In genomic region chr11:88639862-88640261, GRCm38 (mm10) we compare ENCODE assay signal across 16 mouse cellular contexts.
A peak's percentile ranks its signal among the peaks of the same experiment; 100 is the strongest.
DNase-seq lines count a peak whose midpoint lies in the region; ATAC-seq and TF ChIP-seq lines count a peak whose summit lies in the region.
"Had no signal": no experiment of that assay in that cellular context is flagged by ENCODE, and none has a peak within 500 bp of the region (broad histone marks: within the 10 kb centered on the region; RNA-seq: fewer than 3 reads in every experiment).

No protein-coding gene starts in this region.

- no peaks in the 10 kb centered on the region for H3K9me3 ChIP-seq in intestine, postnatal 0 days (ENCODE audit: control insufficient read depth)
- no peaks in the 10 kb centered on the region for H3K9me3 ChIP-seq in intestine, embryonic 16.5 days (ENCODE audit: control insufficient read depth, low read length)
- no peaks in the 10 kb centered on the region for H3K9me3 ChIP-seq in midbrain, postnatal 0 days (ENCODE audit: low read length)
- H3K9me3 ChIP-seq in midbrain, embryonic 13.5 days: no peaks in the 10 kb centered on the region
- H3K9me3 ChIP-seq: limb, embryonic 13.5 days had no signal

- peaks cover under 1% of the 10 kb centered on the region; the same call in 1 of the 2 replicates for H3K4me1 ChIP-seq in intestine, postnatal 0 days (replicated peaks; ENCODE audit: control insufficient read depth, insufficient read depth, low read length)
- peaks cover 23% of the 10 kb centered on the region for H3K4me1 ChIP-seq in intestine, embryonic 16.5 days (ENCODE audit: control insufficient read depth, insufficient read depth, low read length)
- peaks cover 4% of the 10 kb centered on the region; the same call in 1 of the 2 replicates for H3K4me1 ChIP-seq in midbrain, postnatal 0 days (ENCODE audit: insufficient read depth, low read length)
- H3K4me1 ChIP-seq in midbrain, embryonic 13.5 days (replicated peaks): peaks cover 71% of the 10 kb centered on the region

- ATAC-seq in intestine, postnatal 0 days: no peak
- ATAC-seq in intestine, embryonic 16.5 days: no peak
- no peak for ATAC-seq in midbrain, postnatal 0 days (ENCODE audit: low FRiP score)
- no peak for ATAC-seq in midbrain, embryonic 13.5 days
- ATAC-seq: Patski had no signal

- no peaks in the 10 kb centered on the region for H3K27me3 ChIP-seq in intestine, postnatal 0 days (replicated peaks; ENCODE audit: control insufficient read depth, insufficient read depth, low read length)
- H3K27me3 ChIP-seq in intestine, embryonic 16.5 days (replicated peaks; ENCODE audit: control insufficient read depth, insufficient read depth, low read length): no peaks in the 10 kb centered on the region
- H3K27me3 ChIP-seq in midbrain, postnatal 0 days (ENCODE audit: insufficient read depth, low read length): no peaks in the 10 kb centered on the region
- H3K27me3 ChIP-seq in midbrain, embryonic 13.5 days: no peaks in the 10 kb centered on the region
- no peaks in the 10 kb centered on the region for H3K27me3 ChIP-seq in splenic B cell, adult 2 months (ENCODE audit: control insufficient read depth, insufficient read depth, low read length, poor library complexity, severe bottlenecking)
- H3K27me3 ChIP-seq: limb, embryonic 13.5 days; Patski had no signal

- H3K4me3 ChIP-seq in gastrocnemius, adult 2 months: no peak overlapping the region
- no peak overlapping the region for H3K4me3 ChIP-seq in intestine, postnatal 0 days (ENCODE audit: low read depth, low read length)
- H3K4me3 ChIP-seq in intestine, embryonic 16.5 days (ENCODE audit: low read length): no peak overlapping the region
- H3K4me3 ChIP-seq in midbrain, postnatal 0 days (ENCODE audit: low read depth, low read length): no peak overlapping the region
- H3K4me3 ChIP-seq in midbrain, embryonic 13.5 days (replicated peaks): no peak overlapping the region
- H3K4me3 ChIP-seq: limb, embryonic 13.5 days had no signal

- no peak overlapping the region for H3K9ac ChIP-seq in intestine, postnatal 0 days (ENCODE audit: low read depth, low read length)
- no peak overlapping the region for H3K9ac ChIP-seq in intestine, embryonic 16.5 days (ENCODE audit: low read depth, low read length)
- no peak overlapping the region for H3K9ac ChIP-seq in midbrain, postnatal 0 days (replicated peaks; ENCODE audit: low read length, poor library complexity, severe bottlenecking)
- H3K9ac ChIP-seq in midbrain, embryonic 13.5 days (replicated peaks): no peak overlapping the region
- H3K9ac ChIP-seq: hindbrain, embryonic 14.5 days; limb, embryonic 13.5 days had no signal

- intact Hi-C loops in gastrocnemius, adult 2 months (cut with DNase I): no loop called here
- intact Hi-C loops in gastrocnemius, postnatal 36 days (cut with DNase I): no loop called here

- H3K4me2 ChIP-seq in intestine, postnatal 0 days (replicated peaks; ENCODE audit: low read depth): no peak overlapping the region
- no peak overlapping the region for H3K4me2 ChIP-seq in intestine, embryonic 16.5 days (ENCODE audit: low read depth, low read length)
- H3K4me2 ChIP-seq in midbrain, postnatal 0 days (ENCODE audit: low read depth, low read length, poor library complexity, severe bottlenecking): no peak overlapping the region
- no peak overlapping the region for H3K4me2 ChIP-seq in midbrain, embryonic 13.5 days (replicated peaks)
- H3K4me2 ChIP-seq: hindbrain, embryonic 14.5 days; limb, embryonic 13.5 days had no signal

- TF ChIP-seq CTCF in gastrocnemius, adult 2 months (IDR thresholded peaks at IDR 0.05): peak; percentile 35; the same call in 1 of the 2 replicates
- peak; percentile 45 for TF ChIP-seq CTCF in intestine, postnatal 0 days (IDR thresholded peaks at IDR 0.05; ENCODE audit: low read depth)
- TF ChIP-seq CTCF in midbrain, postnatal 0 days (IDR thresholded peaks at IDR 0.05): peak; percentile 35

- peak overlapping the region; percentile 74 for H3K27ac ChIP-seq in gastrocnemius, adult 2 months
- H3K27ac ChIP-seq in intestine, postnatal 0 days (ENCODE audit: low read depth, low read length): peak overlapping the region; percentile 50; the same call in 1 of the 2 replicates
- H3K27ac ChIP-seq in intestine, embryonic 16.5 days (ENCODE audit: low read length): no peak overlapping the region; the same call in 1 of the 2 replicates
- H3K27ac ChIP-seq in midbrain, postnatal 0 days (ENCODE audit: low read depth, low read length): no peak overlapping the region
- no peak overlapping the region for H3K27ac ChIP-seq in midbrain, embryonic 13.5 days
- H3K27ac ChIP-seq: hindbrain, embryonic 14.5 days; limb, embryonic 13.5 days had no signal

- no peak for DNase-seq in gastrocnemius, adult 2 months
- DNase-seq in gastrocnemius, postnatal 36 days: no peak
- no peak for DNase-seq in midbrain, postnatal 0 days (ENCODE audit: low spot score)
- peak; percentile 27 for DNase-seq in splenic B cell, adult 2 months (ENCODE audit: low read depth, low spot score)
- no peak for DNase-seq in embryo, embryonic 9.5 days (ENCODE audit: extremely low spot score)
- DNase-seq: adrenal gland, adult 2 months; cerebellum, postnatal 36 days; kidney, postnatal 14 days; layer of hippocampus, postnatal 36 days; right cerebral cortex, postnatal 4 days had no signal

- no peaks in the 10 kb centered on the region for H3K36me3 ChIP-seq in intestine, postnatal 0 days (ENCODE audit: control insufficient read depth, insufficient read depth)
- H3K36me3 ChIP-seq in intestine, embryonic 16.5 days (ENCODE audit: control insufficient read depth, insufficient read depth, low read length): no peaks in the 10 kb centered on the region
- H3K36me3 ChIP-seq in midbrain, postnatal 0 days (ENCODE audit: insufficient read depth, low read length): no peaks in the 10 kb centered on the region
- H3K36me3 ChIP-seq in midbrain, embryonic 13.5 days: peaks cover 8% of the 10 kb centered on the region; the same call in 1 of the 2 replicates
- H3K36me3 ChIP-seq in splenic B cell, adult 2 months (ENCODE audit: control insufficient read depth, insufficient read depth, low read length, poor library complexity, severe bottlenecking): no peaks in the 10 kb centered on the region; the same call in 1 of the 2 replicates

- WGBS in intestine, postnatal 0 days: 69% methylated on average over 4 of the region's 4 CpGs
- 72% methylated on average over 4 of the region's 4 CpGs for WGBS in intestine, embryonic 16.5 days
- 66% methylated on average over 4 of the region's 4 CpGs for WGBS in midbrain, postnatal 0 days
- WGBS in midbrain, embryonic 13.5 days: 65% methylated on average over 4 of the region's 4 CpGs

Comparison
In these comparisons a context has a peak if more than half of its experiments do, and no peak if none do; other contexts are left out.
1. H3K27ac ChIP-seq: peak in gastrocnemius, adult 2 months (single experiment) and intestine, postnatal 0 days (single experiment); none in intestine, embryonic 16.5 days (single experiment), midbrain, postnatal 0 days (single experiment) and midbrain, embryonic 13.5 days (single experiment).
2. Peak in every context shown above with its lines, with median percentiles within 50 percentile points of each other: CTCF ChIP-seq.